Mouse (Mus musculus) megakaryocyte progenitor cell, adult 5-6 weeks (primary cell): Measurements from ENCODE around the gene Uhrf1bp1. TPM values are rescaled to one million over a fixed set of nuclear protein-coding genes. Genes with fewer than 3 reads are reported as not detected.

ENCODE experiments used
- ATAC-seq: replicated peaks from 2 replicates; pipeline ENCODE4 v1.8.0; 2016; ENCODE audit warnings: mild to moderate bottlenecking, moderate TSS enrichment, inconsistent platforms; ENCODE audit not compliant: poor library complexity
- total RNA-seq, 2 experiments: library from RNA; stranded (forward) in 1 of 2; stranded (reverse) in 1 of 2; fragments of 157-497, 149-512 nt in 1 of 2; fragments of 200-1000 nt in 1 of 2; gene quantifications; 2 replicates each; pipeline versions ENCODE4 v1.2.3 to v1.2.4; 2015 to 2017

Gene Uhrf1bp1
- total RNA-seq, 2 experiments from 2014 or later, result 8.1 to 9.3 TPM

GRCm38 (mm10) chr17:27839469-27840252, 16.6 kb upstream of the Uhrf1bp1 start:
- ATAC-seq, result peak; percentile 100

GRCm38 (mm10) chr17:27848351-27848750, 7.9 kb upstream of the Uhrf1bp1 start:
- no peak for ATAC-seq

- ATAC-seq, result no peak; the same call in 1 of the 2 replicates
Measured at GRCm38 (mm10) chr17:27851076-27851475, 5.2 kb upstream of the Uhrf1bp1 start.

- peak; percentile 31 for ATAC-seq
Measured at GRCm38 (mm10) chr17:27856798-27857648, 782 bp downstream of the Uhrf1bp1 start.

- ATAC-seq, result peak; percentile 66
Measured at GRCm38 (mm10) chr17:27857649-27858475, 1.6 kb downstream of the Uhrf1bp1 start.

GRCm38 (mm10) chr17:27859131-27859530, 2.9 kb downstream of the Uhrf1bp1 start:
- peak; percentile 62 for ATAC-seq

GRCm38 (mm10) chr17:27865461-27865860, 9.2 kb downstream of the Uhrf1bp1 start:
- peak; percentile 31; the same call in 1 of the 2 replicates for ATAC-seq

GRCm38 (mm10) chr17:27866737-27867136, 10.5 kb downstream of the Uhrf1bp1 start:
- ATAC-seq, result no peak

- no peak for ATAC-seq
Measured at GRCm38 (mm10) chr17:27871851-27872250, 15.6 kb downstream of the Uhrf1bp1 start.

- no peak for ATAC-seq
Measured at GRCm38 (mm10) chr17:27873583-27873982, 17.3 kb downstream of the Uhrf1bp1 start.

GRCm38 (mm10) chr17:27874510-27874909, 18.3 kb downstream of the Uhrf1bp1 start:
- ATAC-seq, result peak; percentile 72

GRCm38 (mm10) chr17:27881518-27881917, 25.3 kb downstream of the Uhrf1bp1 start:
- ATAC-seq, result peak; percentile 54

GRCm38 (mm10) chr17:27883129-27883528, 26.9 kb downstream of the Uhrf1bp1 start:
- ATAC-seq, result no peak

GRCm38 (mm10) chr17:27883994-27884393, 27.8 kb downstream of the Uhrf1bp1 start:
- ATAC-seq, result no peak

- ATAC-seq, result no peak
Measured at GRCm38 (mm10) chr17:27886499-27887210, 30.4 kb downstream of the Uhrf1bp1 start.

GRCm38 (mm10) chr17:27907512-27908205, 51.4 kb downstream of the Uhrf1bp1 start:
- peak; percentile 84 for ATAC-seq

GRCm38 (mm10) chr17:27908206-27908887, 52.1 kb downstream of the Uhrf1bp1 start:
- peak; percentile 49 for ATAC-seq

- peak; percentile 66 for ATAC-seq
Measured at GRCm38 (mm10) chr17:27908888-27909621, 52.8 kb downstream of the Uhrf1bp1 start, which contains the start of gene Anks1. Gene Anks1 (plus strand): TSS chr17:27909306.
